Mouse (Mus musculus): ENCODE data around the gene Gle1. TPM values are rescaled to one million over a fixed set of nuclear protein-coding genes. Genes with fewer than 3 reads are reported as not detected.
"Not testable (repeated sequence)": the region's sequence is repeated elsewhere in the genome, so short reads cannot be mapped to it uniquely, and the experiment has no call there.

The Gle1 gene
- total RNA-seq (2021), result 10 to 100 TPM; 40.9 to 42.6 TPM

GRCm38 (mm10) chr2:29934906-29935599 lies at the start of gene Gle1:
Gene Gle1, plus strand, starts transcription at chr2:29935426.
- peak; percentile 95 to 98 for DNase-seq (ENCODE audit: low spot score in 2 of 2)
- intact Hi-C loops (cut with DNase I), result no loop called here

DNA sequence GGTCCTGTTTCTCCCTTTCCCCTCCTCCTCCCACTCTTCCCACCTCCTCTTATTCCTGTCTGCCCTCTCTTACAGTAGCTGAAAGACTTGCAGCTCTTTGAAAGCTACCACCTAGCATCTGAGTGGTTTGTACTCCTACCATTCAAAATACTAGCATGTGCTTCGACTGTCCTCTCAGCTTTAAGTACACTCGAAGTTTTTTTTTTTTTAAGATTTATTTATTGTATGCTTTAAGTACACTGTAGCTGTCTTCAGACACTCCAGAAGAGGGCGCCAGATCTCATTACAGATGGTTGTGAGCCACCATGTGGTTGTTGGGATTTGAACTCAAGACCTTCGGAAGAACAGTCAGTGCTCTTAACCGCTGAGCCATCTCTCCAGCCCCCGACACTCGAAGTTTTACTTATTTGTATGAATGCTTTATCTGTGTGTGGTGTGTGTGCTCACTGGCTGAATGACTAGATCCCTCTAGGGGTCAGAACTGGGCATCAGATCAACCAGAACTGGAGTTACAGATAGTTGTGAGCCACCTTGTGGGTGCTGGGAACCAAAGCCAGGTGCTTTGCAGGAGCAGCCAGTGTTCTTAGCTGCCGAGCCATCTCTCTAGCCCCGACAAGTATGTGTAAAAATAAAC lies 48.5 kb upstream of the Gle1 start:
- intact Hi-C loops (cut with DNase I); DNase-seq (ENCODE audit: low spot score in 2 of 2): not testable (repeated sequence)

DNA sequence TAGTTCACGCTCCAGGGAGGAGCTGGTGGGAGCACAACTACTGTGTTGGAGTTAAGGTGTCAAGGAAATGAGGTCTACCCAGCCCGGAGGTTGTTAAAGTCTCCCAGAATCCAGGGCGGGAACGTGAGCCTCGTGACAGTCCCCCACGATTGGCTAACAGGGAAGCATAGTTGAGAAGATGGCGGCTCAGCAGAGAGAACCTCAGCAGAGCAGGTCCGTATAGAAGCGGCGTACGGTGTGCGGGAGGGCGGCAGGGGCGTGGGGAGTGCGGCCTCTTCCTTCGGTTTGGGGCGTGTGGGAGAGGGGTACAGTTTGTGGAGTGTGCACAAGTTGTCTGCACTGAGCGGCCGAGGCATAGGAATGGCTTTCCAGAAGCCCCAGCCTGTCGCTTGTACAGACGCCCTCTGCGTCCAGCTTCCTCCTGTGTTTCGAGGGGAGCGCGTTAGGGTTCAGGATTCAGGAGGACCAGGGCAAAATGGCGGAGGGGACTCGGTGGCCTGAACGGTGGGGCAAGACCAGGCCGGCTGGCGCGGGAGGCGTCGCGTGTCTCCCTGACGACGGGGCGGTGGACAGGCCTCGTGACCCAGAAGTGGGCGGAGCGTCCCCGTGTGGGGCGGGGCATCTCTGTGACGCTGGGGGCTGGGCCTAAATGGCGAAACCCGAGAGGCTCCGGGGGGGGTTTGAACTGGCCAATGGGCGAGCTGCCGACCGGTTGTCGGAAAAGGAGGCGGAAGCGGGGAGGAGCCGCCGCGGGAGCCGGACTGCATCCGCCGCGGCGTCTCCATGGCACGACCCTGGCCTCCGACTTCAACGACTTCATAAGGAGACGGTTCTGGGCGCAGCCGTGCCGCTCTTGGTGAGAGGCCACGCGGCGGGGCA lies 45.9 kb upstream of the Gle1 start, which contains the start of gene Odf2:
Gene Odf2 (plus strand): TSS at position 156 of the 879 bp plus-strand sequence.
- DNase-seq (ENCODE audit: low spot score in 2 of 2), result peak; percentile 99
- intact Hi-C loops (cut with DNase I), result no loop called here

DNA sequence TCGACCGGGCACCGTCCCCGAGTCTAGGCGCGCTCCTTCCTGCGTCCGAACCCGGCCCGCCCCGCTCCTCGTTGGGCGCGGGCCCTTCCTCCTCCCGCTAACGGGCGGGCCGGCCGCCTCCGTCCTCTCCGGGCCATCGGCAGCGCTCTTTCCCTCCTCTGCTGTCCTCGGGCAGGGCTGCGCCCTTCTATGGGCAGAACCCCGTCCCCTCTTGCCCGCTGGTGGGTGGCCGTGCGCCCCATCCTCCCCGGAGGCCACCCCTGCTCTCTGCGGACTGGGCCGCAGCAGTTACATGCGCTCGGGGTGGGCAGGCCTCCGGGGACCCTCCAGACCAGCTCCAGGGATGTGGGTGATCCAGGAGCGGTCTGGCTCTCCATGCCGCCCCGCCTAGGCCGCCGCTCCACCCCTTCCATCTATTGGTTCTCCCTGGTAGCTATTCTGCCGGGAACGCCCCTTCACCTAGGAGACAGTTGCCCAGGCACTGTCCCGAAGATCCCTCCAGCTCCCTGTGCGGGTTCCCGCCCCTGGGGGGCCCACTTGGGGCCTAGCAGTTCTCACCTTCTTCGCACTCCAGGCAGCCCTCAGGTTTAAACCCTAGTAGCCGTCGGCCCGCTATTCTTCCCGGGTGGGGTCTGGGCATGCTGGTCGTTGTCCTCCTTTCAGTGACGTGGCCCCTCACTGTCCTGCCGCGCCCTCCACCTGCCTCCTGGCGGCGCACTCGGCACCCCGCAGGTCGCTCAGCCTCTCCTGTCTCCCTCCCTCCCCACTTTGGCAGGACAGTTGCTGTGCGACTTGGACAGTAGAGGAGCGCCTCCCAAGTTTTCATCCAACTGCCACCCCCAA lies 45.0 kb upstream of the Gle1 start:
- peak; percentile 84 to 88 for DNase-seq (ENCODE audit: low spot score in 2 of 2)
- intact Hi-C loops (cut with DNase I), result loop anchor here (2.0 kb wide), 1 partner anchor 75 kb away; the partner anchor contains the start of gene Sptan1

DNA sequence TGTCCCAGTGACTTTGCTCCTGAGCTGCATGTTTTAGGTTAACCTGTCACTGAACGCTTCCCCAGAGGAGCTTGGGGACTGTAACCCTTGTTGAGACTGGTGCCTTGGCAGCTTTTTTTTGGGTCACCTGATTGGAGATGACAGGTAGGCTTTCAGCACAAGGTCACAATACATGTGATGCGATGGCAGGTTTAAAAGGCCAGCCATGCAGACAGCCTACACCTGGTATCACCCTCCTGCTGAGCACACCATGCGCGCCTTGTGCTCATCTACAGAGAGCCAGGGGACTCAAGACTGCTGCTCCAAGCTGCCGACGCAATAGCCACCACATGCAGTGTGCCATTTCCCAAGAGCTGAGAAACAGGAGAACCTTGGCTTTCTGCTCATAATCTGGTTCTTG lies 43.5 kb upstream of the Gle1 start:
- no peak for DNase-seq (ENCODE audit: low spot score in 2 of 2)
- intact Hi-C loops (cut with DNase I), result loop anchor here (2.0 kb wide), 1 partner anchor 73 kb away; the partner anchor contains the start of gene Sptan1

GRCm38 (mm10) chr2:29896071-29896470 lies 39.2 kb upstream of the Gle1 start:
- intact Hi-C loops (cut with DNase I), result no loop called here

DNA sequence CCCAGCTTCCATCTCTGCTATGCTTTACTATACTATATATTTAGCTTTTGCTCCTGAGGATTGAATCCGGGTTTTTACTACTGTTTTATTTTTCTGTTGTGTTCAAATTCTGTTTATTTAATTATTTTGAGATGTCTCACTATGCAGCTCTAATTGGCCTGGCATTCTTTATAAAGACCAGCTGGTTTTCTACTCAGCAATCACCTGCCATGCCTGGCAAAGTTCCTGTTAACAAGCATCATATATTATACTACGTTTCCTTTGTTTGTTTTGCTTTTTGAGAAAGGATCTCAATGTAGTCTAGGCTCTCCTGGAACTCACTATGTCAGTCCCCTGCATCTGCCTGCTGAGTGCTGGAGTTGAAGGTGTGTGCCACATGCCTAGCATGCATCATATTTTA lies 37.9 kb upstream of the Gle1 start:
- DNase-seq (ENCODE audit: low spot score in 2 of 2), result no peak
- intact Hi-C loops (cut with DNase I), result no loop called here

More at GRCm38 (mm10) chr2:29896071-29896470, 39.2 kb upstream of the Gle1 start:
- DNase-seq (ENCODE audit: low spot score in 2 of 2), result no peak

GRCm38 (mm10) chr2:29898081-29898480 lies 37.1 kb upstream of the Gle1 start:
- DNase-seq (ENCODE audit: low spot score in 2 of 2), result no peak
- intact Hi-C loops (cut with DNase I), result no loop called here

DNA sequence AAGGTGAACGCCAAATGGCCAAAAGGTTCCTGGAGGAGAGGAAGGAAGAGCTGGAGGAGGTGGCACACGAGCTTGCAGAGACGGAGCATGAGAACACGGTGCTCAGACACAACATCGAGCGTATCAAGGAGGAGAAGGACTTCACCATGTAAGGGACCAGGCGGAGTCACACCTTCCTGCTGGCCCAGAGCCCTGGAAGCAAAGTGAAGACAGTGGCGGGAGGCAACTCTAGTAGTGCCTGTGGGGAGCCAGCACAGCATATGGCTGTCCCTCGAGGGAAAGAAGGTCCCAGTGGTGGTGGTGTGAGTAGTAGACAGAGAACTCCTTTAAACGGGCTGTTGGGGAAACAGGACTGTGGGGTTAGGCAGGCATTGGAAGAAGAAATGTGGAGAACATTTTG lies 33.0 kb upstream of the Gle1 start:
- intact Hi-C loops (cut with DNase I), result no loop called here
- DNase-seq (ENCODE audit: low spot score in 2 of 2), result no peak

DNA sequence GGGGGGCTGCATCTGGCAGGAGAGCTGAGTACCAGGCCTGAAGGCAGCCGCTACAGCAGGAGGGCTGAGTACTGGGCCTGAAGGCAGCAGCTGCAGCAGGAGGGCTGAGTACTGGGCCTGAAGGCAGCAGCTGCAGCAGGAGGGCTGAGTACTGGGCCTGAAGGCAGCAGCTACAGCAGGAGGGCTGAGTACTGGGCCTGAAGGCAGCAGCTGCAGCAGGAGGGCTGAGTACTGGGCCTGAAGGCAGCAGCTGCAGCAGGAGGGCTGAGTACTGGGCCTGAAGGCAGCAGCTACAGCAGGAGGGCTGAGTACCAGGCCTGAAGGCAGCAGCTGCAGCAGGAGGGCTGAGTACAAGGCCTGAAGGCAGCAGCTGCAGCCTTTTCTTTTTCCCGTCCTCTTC lies 27.1 kb upstream of the Gle1 start:
- DNase-seq (ENCODE audit: low spot score in 2 of 2); intact Hi-C loops (cut with DNase I): not testable (repeated sequence)

- intact Hi-C loops (cut with DNase I), result no loop called here
These were observed 25.2 kb upstream of the Gle1 start for GRCm38 (mm10) chr2:29910042-29910441.

DNA sequence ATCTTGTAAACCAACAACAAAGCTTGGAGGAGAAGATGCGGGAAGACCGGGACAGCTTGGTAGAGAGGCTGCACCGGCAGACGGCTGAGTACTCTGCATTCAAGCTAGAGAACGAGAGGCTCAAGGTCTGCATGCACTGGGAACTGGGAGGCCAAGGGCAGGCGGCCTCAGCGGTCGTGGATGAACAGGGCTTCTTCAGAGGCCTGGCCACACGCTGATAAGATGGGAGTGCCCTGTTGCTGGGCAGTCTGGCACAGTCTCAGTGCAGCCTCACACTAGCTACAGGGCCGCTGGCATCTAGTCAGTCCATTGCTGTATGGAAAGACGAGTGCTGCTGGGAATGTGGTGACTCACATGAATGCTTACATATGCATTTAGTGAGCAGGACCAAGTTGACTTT lies 17.6 kb upstream of the Gle1 start:
- no peak for DNase-seq (ENCODE audit: low spot score in 2 of 2)
- intact Hi-C loops (cut with DNase I), result no loop called here

More at GRCm38 (mm10) chr2:29910042-29910441, 25.2 kb upstream of the Gle1 start:
- DNase-seq (ENCODE audit: low spot score in 2 of 2), result no peak

DNA sequence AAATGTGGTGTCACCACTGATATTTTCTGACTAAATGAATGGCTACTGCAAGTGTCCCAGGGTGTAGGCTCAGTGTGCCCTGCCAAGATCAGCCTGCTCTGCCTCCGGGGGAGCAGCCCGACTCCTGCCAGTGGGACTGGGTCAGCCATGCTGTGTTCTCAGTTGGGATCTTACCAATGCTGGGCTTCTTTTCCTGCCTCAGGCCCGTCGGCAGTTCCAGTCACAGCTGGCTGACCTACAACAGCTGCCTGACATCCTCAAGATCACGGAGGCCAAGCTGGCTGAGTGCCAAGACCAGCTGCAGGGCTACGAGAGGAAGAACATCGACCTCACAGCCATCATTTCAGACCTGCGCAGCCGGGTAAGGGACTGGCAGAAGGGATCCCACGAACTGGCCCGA lies 13.2 kb upstream of the Gle1 start:
- DNase-seq (ENCODE audit: low spot score in 2 of 2), result peak in 1 of 2 experiments; percentile 19
- intact Hi-C loops (cut with DNase I), result no loop called here

DNA sequence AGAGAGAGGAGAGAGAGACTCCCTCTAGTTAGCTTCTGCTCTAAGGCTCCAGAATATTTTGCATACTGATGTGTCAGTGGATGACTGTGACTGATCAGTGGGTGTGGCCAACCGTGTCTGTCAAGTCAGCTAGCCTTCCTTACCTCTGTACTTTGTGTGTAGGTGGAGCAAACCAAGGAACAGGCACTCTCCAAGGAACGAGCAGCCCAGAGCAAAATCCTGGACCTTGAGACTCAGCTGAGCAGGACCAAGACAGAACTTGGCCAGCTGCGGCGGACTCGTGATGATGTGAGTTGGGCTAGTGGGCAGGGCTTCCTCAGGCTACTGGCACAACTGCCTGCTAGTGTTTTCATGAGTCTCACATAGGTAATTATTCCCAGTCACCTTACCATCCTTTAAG lies 8.7 kb upstream of the Gle1 start:
- DNase-seq (ENCODE audit: low spot score in 2 of 2), result no peak
- intact Hi-C loops (cut with DNase I), result no loop called here

- no peak for DNase-seq (ENCODE audit: low spot score in 2 of 2)
- intact Hi-C loops (cut with DNase I), result no loop called here
These were observed 4.7 kb upstream of the Gle1 start for GRCm38 (mm10) chr2:29930506-29930905.

DNA sequence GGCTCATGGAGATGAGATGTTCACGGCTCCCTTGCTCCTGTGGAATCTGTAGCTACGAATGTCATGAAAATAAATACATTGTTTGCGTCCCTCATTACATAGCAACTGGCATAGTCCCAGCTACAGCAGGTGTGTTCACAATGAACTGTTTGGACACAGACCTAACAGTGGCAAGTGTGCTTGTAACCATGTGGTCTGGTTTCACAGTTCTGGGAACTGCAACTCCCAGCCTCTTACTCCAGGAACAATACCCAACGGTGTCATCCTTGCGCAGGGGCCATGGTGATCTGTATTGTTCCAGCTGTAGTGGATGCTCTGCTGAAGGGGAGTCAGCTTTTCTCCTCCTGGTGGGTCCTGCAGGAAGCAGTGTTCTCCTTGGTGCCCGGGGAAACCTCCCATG lies 4.0 kb upstream of the Gle1 start:
- intact Hi-C loops (cut with DNase I), result no loop called here
- no peak for DNase-seq (ENCODE audit: low spot score in 2 of 2)

DNA sequence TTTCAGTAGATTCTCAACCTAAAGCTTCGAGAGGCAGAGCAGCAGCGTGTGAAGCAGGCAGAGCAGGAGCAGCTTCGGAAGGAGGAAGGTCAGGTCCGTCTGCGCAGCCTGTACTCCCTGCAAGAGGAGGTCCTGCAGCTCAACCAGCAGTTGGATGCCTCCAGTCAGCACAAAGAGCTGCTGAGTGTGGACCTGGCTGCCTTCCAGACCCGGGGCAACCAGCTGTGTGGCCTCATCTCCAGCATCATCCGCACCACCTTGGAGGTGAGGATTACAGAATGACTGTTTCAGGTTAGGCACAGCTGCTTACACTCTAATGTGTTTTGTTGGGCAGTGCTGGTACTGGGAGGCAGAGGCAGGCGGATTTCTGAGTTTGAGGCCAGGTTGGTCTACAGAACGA lies 4.8 kb downstream of the Gle1 start:
- intact Hi-C loops (cut with DNase I), result no loop called here
- DNase-seq (ENCODE audit: low spot score in 2 of 2), result no peak

GRCm38 (mm10) chr2:29940826-29941225 lies 5.6 kb downstream of the Gle1 start:
- intact Hi-C loops (cut with DNase I), result no loop called here
- DNase-seq (ENCODE audit: low spot score in 2 of 2), result no peak

- intact Hi-C loops (cut with DNase I), result no loop called here
These were observed 9.5 kb downstream of the Gle1 start for GRCm38 (mm10) chr2:29944723-29945122.

More at GRCm38 (mm10) chr2:29944723-29945122, 9.5 kb downstream of the Gle1 start:
- DNase-seq (ENCODE audit: low spot score in 2 of 2), result no peak

Data from left cerebral cortex, postnatal 25 days (tissue).